Mouse (Mus musculus): ENCODE measurements around the gene Mff. TPM values are rescaled to one million over a fixed set of nuclear protein-coding genes. Genes with fewer than 3 reads are reported as not detected.

Gene Mff
- polyA plus RNA-seq, 1 experiment: 170 TPM

- Histone ChIP-seq H3K27me3 (ENCODE audit: control insufficient read depth, insufficient read depth, low read length, poor library complexity, severe bottlenecking) (no peaks in the 10 kb centered on the region), H3K9me3 (replicated peaks; ENCODE audit: control insufficient read depth, insufficient read depth, low read length, poor library complexity, severe bottlenecking) (no peaks in the 10 kb centered on the region), H3K9ac (ENCODE audit: low read depth, poor library complexity, severe bottlenecking) (no peak overlapping the region), H3K4me1 (ENCODE audit: control insufficient read depth, insufficient read depth, low read length) (no peaks in the 10 kb centered on the region), H3K4me3 (ENCODE audit: low read depth, low read length) (no peak overlapping the region), H3K36me3 (ENCODE audit: control insufficient read depth, insufficient read depth, low read length, poor library complexity, severe bottlenecking) (no peaks in the 10 kb centered on the region), H3K27ac (ENCODE audit: insufficient read depth, low read length) (no peak overlapping the region)
- TF ChIP-seq EP300 (IDR thresholded peaks at IDR 0.05; ENCODE audit: insufficient read depth, low read depth, low read length) (no peak), CTCF (IDR thresholded peaks at IDR 0.05; ENCODE audit: low read depth, low read length) (no peak), POLR2A (IDR thresholded peaks at IDR 0.05; ENCODE audit: insufficient read depth, low read length) (no peak)
Measured at GRCm38 (mm10) chr1:82797088-82797487, 72.4 kb downstream of the Mff start.

DNA sequence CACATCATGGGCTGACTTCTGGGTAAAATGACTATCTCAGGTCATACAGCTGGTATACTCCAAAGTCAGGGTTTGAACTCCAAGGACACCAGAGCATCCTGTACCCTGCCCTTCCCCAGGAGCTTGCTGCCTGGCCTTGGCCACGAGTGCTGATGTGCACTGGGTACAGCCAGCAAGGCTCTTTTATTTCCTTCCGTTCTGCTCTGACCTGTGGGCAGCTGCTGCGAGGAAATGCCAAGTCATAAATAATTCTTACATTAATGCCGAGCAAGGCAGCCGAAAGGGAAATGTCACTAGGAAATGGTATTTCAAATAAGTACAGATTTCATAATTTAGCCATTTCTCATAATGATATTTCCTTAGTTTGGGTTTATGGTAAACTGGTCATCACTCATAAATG is 73.6 kb downstream of the Mff start:
- no peaks in the 10 kb centered on the region; the same call in 1 of the 2 replicates for H3K27me3 ChIP-seq (ENCODE audit: control insufficient read depth, insufficient read depth, low read length, poor library complexity, severe bottlenecking)
- no peak overlapping the region for H3K4me3 ChIP-seq (ENCODE audit: low read depth, low read length)
- H3K36me3 ChIP-seq (ENCODE audit: control insufficient read depth, insufficient read depth, low read length, poor library complexity, severe bottlenecking): no peaks in the 10 kb centered on the region
- no peak overlapping the region for H3K27ac ChIP-seq (ENCODE audit: insufficient read depth, low read length)
- TF ChIP-seq POLR2A (IDR thresholded peaks at IDR 0.05; ENCODE audit: insufficient read depth, low read length) (no peak), EP300 (IDR thresholded peaks at IDR 0.05; ENCODE audit: insufficient read depth, low read depth, low read length) (no peak), CTCF (IDR thresholded peaks at IDR 0.05; ENCODE audit: low read depth, low read length) (no peak)
- H3K9me3 ChIP-seq (replicated peaks; ENCODE audit: control insufficient read depth, insufficient read depth, low read length, poor library complexity, severe bottlenecking): no peaks in the 10 kb centered on the region
- no peak overlapping the region for H3K9ac ChIP-seq (ENCODE audit: low read depth, poor library complexity, severe bottlenecking)
- no peaks in the 10 kb centered on the region for H3K4me1 ChIP-seq (ENCODE audit: control insufficient read depth, insufficient read depth, low read length)

DNA sequence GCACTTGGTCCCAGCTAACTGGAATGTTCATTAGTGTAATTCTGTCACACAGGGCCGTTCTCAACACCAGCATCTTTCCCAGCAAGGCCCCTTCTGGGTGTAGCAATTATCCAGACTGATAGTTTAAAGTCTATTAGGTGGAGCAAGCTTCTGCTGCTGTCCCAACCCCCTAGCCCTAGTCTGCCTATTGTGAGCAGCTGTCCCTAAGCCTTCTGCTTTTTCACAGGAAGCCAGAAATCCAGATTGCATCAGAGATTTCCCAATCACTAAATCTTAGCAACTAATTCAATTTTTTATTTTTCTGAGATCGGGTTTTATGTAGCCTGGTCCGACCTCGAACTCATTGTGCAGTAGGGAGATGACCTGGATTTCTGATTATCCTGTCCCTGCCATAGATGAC is 74.2 kb downstream of the Mff start:
- Histone ChIP-seq H3K36me3 (ENCODE audit: control insufficient read depth, insufficient read depth, low read length, poor library complexity, severe bottlenecking) (no peaks in the 10 kb centered on the region), H3K4me1 (ENCODE audit: control insufficient read depth, insufficient read depth, low read length) (no peaks in the 10 kb centered on the region)

DNA sequence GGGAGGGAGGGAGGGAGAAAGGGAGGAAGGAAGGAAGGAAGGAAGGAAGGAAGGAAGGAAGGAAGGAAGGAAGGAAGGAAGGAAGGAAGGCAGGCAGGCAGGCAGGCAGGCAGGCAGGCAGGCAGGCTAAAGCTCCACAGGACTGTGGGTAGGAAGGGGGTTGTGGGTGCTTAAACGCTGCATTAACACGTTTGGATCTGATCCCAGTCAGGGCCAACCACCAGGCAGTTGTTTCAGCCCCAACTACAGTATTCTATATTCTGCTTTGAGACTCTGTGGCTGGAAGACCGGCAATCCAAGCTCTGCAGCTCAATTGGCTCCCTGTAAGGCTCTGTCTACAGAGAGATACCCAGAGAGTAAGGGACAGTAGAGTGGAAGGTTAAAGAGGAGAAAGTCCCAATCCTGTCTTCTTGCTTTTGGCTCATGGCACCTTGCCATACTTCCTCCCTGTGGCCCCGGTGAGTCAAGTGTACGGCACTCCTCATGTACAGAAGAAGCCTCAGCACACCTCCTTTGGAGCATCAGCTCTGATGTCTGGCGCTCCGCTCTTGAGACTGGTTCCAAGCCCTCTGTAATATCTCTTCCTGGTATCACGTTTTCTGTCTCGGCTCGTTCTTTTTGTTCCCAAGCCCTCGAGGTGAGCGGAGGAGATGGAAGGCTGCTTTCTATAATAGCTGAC is 76.6 kb downstream of the Mff start:
- H3K9me3 ChIP-seq (replicated peaks; ENCODE audit: control insufficient read depth, insufficient read depth, low read length, poor library complexity, severe bottlenecking): no peaks in the 10 kb centered on the region
- no peak overlapping the region for H3K27ac ChIP-seq (ENCODE audit: insufficient read depth, low read length)
- no peaks in the 10 kb centered on the region for H3K36me3 ChIP-seq (ENCODE audit: control insufficient read depth, insufficient read depth, low read length, poor library complexity, severe bottlenecking)
- no peak overlapping the region for H3K9ac ChIP-seq (ENCODE audit: low read depth, poor library complexity, severe bottlenecking)
- H3K27me3 ChIP-seq (ENCODE audit: control insufficient read depth, insufficient read depth, low read length, poor library complexity, severe bottlenecking): no peaks in the 10 kb centered on the region; the same call in 1 of the 2 replicates
- H3K4me3 ChIP-seq (ENCODE audit: low read depth, low read length): no peak overlapping the region
- TF ChIP-seq EP300 (IDR thresholded peaks at IDR 0.05; ENCODE audit: insufficient read depth, low read depth, low read length) (no peak), CTCF (IDR thresholded peaks at IDR 0.05; ENCODE audit: low read depth, low read length) (no peak), POLR2A (IDR thresholded peaks at IDR 0.05; ENCODE audit: insufficient read depth, low read length) (no peak)
- H3K4me1 ChIP-seq (ENCODE audit: control insufficient read depth, insufficient read depth, low read length): no peaks in the 10 kb centered on the region

More for the DNA sequence above, 74.2 kb downstream of the Mff start:
- H3K9ac ChIP-seq (ENCODE audit: low read depth, poor library complexity, severe bottlenecking): no peak overlapping the region
- TF ChIP-seq POLR2A (IDR thresholded peaks at IDR 0.05; ENCODE audit: insufficient read depth, low read length) (no peak), CTCF (IDR thresholded peaks at IDR 0.05; ENCODE audit: low read depth, low read length) (no peak), EP300 (IDR thresholded peaks at IDR 0.05; ENCODE audit: insufficient read depth, low read depth, low read length) (no peak)
- no peak overlapping the region for H3K4me3 ChIP-seq (ENCODE audit: low read depth, low read length)
- no peaks in the 10 kb centered on the region; the same call in 1 of the 2 replicates for H3K27me3 ChIP-seq (ENCODE audit: control insufficient read depth, insufficient read depth, low read length, poor library complexity, severe bottlenecking)
- no peak overlapping the region for H3K27ac ChIP-seq (ENCODE audit: insufficient read depth, low read length)
- H3K9me3 ChIP-seq (replicated peaks; ENCODE audit: control insufficient read depth, insufficient read depth, low read length, poor library complexity, severe bottlenecking): no peaks in the 10 kb centered on the region

Other genes starting within 250 kb of the Mff start
- gene Col4a4, start 138.0 kb upstream of the Mff start, polyA plus RNA-seq (2011; ENCODE audit: insufficient read depth, insufficient read length, low read depth, missing spikeins): 0.18 TPM in 1 of 2 replicates, not detected in the other
- gene Col4a3, start 138.0 kb upstream of the Mff start, polyA plus RNA-seq (2011; ENCODE audit: insufficient read depth, insufficient read length, low read depth, missing spikeins): 0.08 TPM in 1 of 2 replicates, not detected in the other
- not detected in 2 replicates for gene Tm4sf20, start 43.6 kb downstream of the Mff start, polyA plus RNA-seq (2011; ENCODE audit: insufficient read depth, insufficient read length, low read depth, missing spikeins)
- gene Gm47791, start 46.4 kb downstream of the Mff start, polyA plus RNA-seq (2011; ENCODE audit: insufficient read depth, insufficient read length, low read depth, missing spikeins): not detected in 2 replicates
- gene Agfg1, start 114.6 kb downstream of the Mff start, polyA plus RNA-seq (2011; ENCODE audit: insufficient read depth, insufficient read length, low read depth, missing spikeins): 124 and 133 TPM in 2 replicates
- 1.1 TPM in 1 of 2 replicates, not detected in the other for gene A030005L19Rik, start 188.4 kb downstream of the Mff start, polyA plus RNA-seq (2011; ENCODE audit: insufficient read depth, insufficient read length, low read depth, missing spikeins)
- gene A030014E15Rik, start 200.0 kb downstream of the Mff start, polyA plus RNA-seq (2011; ENCODE audit: insufficient read depth, insufficient read length, low read depth, missing spikeins): not detected in 2 replicates
- not detected in 2 replicates for gene Gm6217, start 206.5 kb downstream of the Mff start, polyA plus RNA-seq (2011; ENCODE audit: insufficient read depth, insufficient read length, low read depth, missing spikeins)
- gene A030003K21Rik, start 218.5 kb downstream of the Mff start, polyA plus RNA-seq (2011; ENCODE audit: insufficient read depth, insufficient read length, low read depth, missing spikeins): not detected in 2 replicates
- not detected in 2 replicates for gene Gm7544, start 231.1 kb downstream of the Mff start, polyA plus RNA-seq (2011; ENCODE audit: insufficient read depth, insufficient read length, low read depth, missing spikeins)
- gene Gm47955, start 235.4 kb downstream of the Mff start, polyA plus RNA-seq (2011; ENCODE audit: insufficient read depth, insufficient read length, low read depth, missing spikeins): not detected in 2 replicates

All from ES-Bruce4 (cell line).